Mouse (Mus musculus) G1E (cell line): ENCODE measurements around the gene Pfn1. TPM values are rescaled to one million over a fixed set of nuclear protein-coding genes. Genes with fewer than 3 reads are reported as not detected.

Experiments used
- ATAC-seq: 2 replicates; pipeline ENCODE4 v1.8.0; 2016; ENCODE audit warnings: mild to moderate bottlenecking; ENCODE audit not compliant: insufficient number of reproducible peaks, poor library complexity, low FRiP score, severe bottlenecking; ENCODE audit errors: extremely low read depth
- DNase-seq: peaks from one replicate; pipeline ENCODE4 v3.0.0; 2012; ENCODE audit warnings: low spot score
- H3K27me3 ChIP-seq: 2 replicates; pipeline ENCODE4 v1.6.1; 2012; ENCODE audit warnings: mild to moderate bottlenecking, low read length, inconsistent platforms; ENCODE audit not compliant: insufficient read depth
- H3K36me3 ChIP-seq: replicated peaks from 2 replicates; pipeline ENCODE3; 2012; ENCODE audit warnings: mild to moderate bottlenecking, inconsistent platforms
- H3K4me1 ChIP-seq: 2 replicates; pipeline ENCODE4 v1.6.1; 2012; ENCODE audit warnings: low read depth, low read length, inconsistent platforms, mixed read lengths; ENCODE audit not compliant: insufficient read depth
- H3K4me3 ChIP-seq: 2 replicates; pipeline ENCODE4 v1.5.1; 2012; ENCODE audit warnings: low read depth, mild to moderate bottlenecking, inconsistent platforms, low read length, moderate library complexity, mixed read lengths
- H3K9me3 ChIP-seq: replicated peaks from 2 replicates; pipeline ENCODE4 v1.6.1; 2012; ENCODE audit warnings: inconsistent platforms
- CTCF ChIP-seq: IDR thresholded peaks from 2 replicates; pipeline ENCODE4 v1.5.1; 2012; ENCODE audit warnings: low read depth, low read length, inconsistent platforms, mixed read lengths
- GATA1 ChIP-seq: IDR thresholded peaks from 2 replicates; pipeline ENCODE4 v1.6.1; 2012; ENCODE audit warnings: borderline replicate concordance, low read length, inconsistent platforms, mixed read lengths
- GATA2 ChIP-seq: IDR thresholded peaks from 2 replicates; pipeline ENCODE4 v1.6.1; 2012; ENCODE audit warnings: low read depth, low read length, inconsistent platforms, borderline replicate concordance
- POLR2AphosphoS5 ChIP-seq: IDR thresholded peaks from 2 replicates; pipeline ENCODE4 v1.6.1; 2012; ENCODE audit warnings: low read depth, low read length, inconsistent platforms; ENCODE audit not compliant: insufficient replicate concordance
- TAL1 ChIP-seq: conservative IDR thresholded peaks from 2 replicates; pipeline ENCODE4 v1.6.1; 2012; ENCODE audit warnings: low read depth, low read length, inconsistent platforms, mixed read lengths
- polyA plus RNA-seq: library from polyadenylated mRNA; stranded (reverse); fragments of >175 nt; gene quantifications from 2 replicates; pipeline ENCODE4 v1.2.3, GENCODE M21; 2012
- total RNA-seq, 2 experiments: library from RNA; stranded (forward) in 1 of 2; stranded (reverse) in 1 of 2; fragments of 200-1000 nt in 1 of 2; fragments of >200 nt in 1 of 2; fragmentation: Nextera tagmentation in 1 of 2; gene quantifications; 2 replicates each; pipeline ENCODE4 v1.2.3; 2014 to 2017

The Pfn1 gene
- total and polyA plus RNA-seq, 3 experiments, result 774 to 3,649 (median 804) TPM

- Histone ChIP-seq H3K4me1 (peaks cover 19% of the 10 kb centered on the region), H3K4me3 (no peak overlapping the region), H3K9me3 (no peaks in the 10 kb centered on the region), H3K27me3 (0 out of 2 replicates have a peak, but pooled peaks cover 4% of the 10 kb centered on the region), H3K36me3 (no peaks in the 10 kb centered on the region)
- peak; percentile 56 for DNase-seq
- ATAC-seq, result peak; percentile 8; the same call in 1 of the 2 replicates
- TF ChIP-seq GATA1 (no peak), POLR2AphosphoS5 (no peak), GATA2 (no peak), CTCF (no peak), TAL1 (no peak)
Measured at GRCm38 (mm10) chr11:70629557-70629956, 24.9 kb downstream of the Pfn1 start.

- Histone ChIP-seq H3K27me3 (peaks cover 4% of the 10 kb centered on the region; the same call in 1 of the 2 replicates), H3K36me3 (no peaks in the 10 kb centered on the region), H3K4me3 (no peak overlapping the region), H3K9me3 (no peaks in the 10 kb centered on the region), H3K4me1 (peaks cover 19% of the 10 kb centered on the region)
- DNase-seq, result no peak
- TF ChIP-seq GATA2, result no peak
- TF ChIP-seq POLR2AphosphoS5, result no peak
- no peak for TF ChIP-seq TAL1
- no peak for TF ChIP-seq GATA1
- TF ChIP-seq CTCF, result no peak
- no peak for ATAC-seq
Measured at GRCm38 (mm10) chr11:70628431-70628830, 26.0 kb downstream of the Pfn1 start.

GRCm38 (mm10) chr11:70626877-70627276 lies 27.6 kb downstream of the Pfn1 start:
- H3K4me3 ChIP-seq, result no peak overlapping the region
- TF ChIP-seq CTCF, result no peak
- TF ChIP-seq POLR2AphosphoS5, result no peak
- no peak for TF ChIP-seq GATA1
- no peak for TF ChIP-seq TAL1
- no peak for TF ChIP-seq GATA2
- peaks cover 33% of the 10 kb centered on the region for H3K4me1 ChIP-seq
- DNase-seq, result no peak
- peaks cover 6% of the 10 kb centered on the region; the same call in 1 of the 2 replicates for H3K27me3 ChIP-seq
- no peaks in the 10 kb centered on the region for H3K36me3 ChIP-seq
- no peak for ATAC-seq
- H3K9me3 ChIP-seq, result no peaks in the 10 kb centered on the region

GRCm38 (mm10) chr11:70625473-70625872 lies 29.0 kb downstream of the Pfn1 start:
- no peaks in the 10 kb centered on the region for H3K9me3 ChIP-seq
- no peak for DNase-seq

GRCm38 (mm10) chr11:70623053-70623742 lies 31.2 kb downstream of the Pfn1 start:
- H3K4me1 ChIP-seq, result peaks cover 26% of the 10 kb centered on the region
- H3K4me3 ChIP-seq, result no peak overlapping the region
- H3K27me3 ChIP-seq, result peaks cover 14% of the 10 kb centered on the region; the same call in 1 of the 2 replicates
- no peaks in the 10 kb centered on the region for H3K36me3 ChIP-seq
- no peaks in the 10 kb centered on the region for H3K9me3 ChIP-seq
- ATAC-seq (no peak), DNase-seq (no peak)
- TF ChIP-seq CTCF (no peak), GATA2 (no peak), POLR2AphosphoS5 (no peak), GATA1 (no peak), TAL1 (no peak)

More at GRCm38 (mm10) chr11:70625473-70625872, 29.0 kb downstream of the Pfn1 start:
- Histone ChIP-seq H3K4me3 (no peak overlapping the region), H3K36me3 (no peaks in the 10 kb centered on the region), H3K27me3 (peaks cover 7% of the 10 kb centered on the region; the same call in 1 of the 2 replicates), H3K4me1 (peaks cover 30% of the 10 kb centered on the region)
- ATAC-seq, result no peak
- TF ChIP-seq POLR2AphosphoS5 (no peak), CTCF (peak; percentile 75)

GRCm38 (mm10) chr11:70621972-70622814 lies 32.3 kb downstream of the Pfn1 start:
- DNase-seq (no peak), ATAC-seq (peak; percentile 49)
- H3K4me3 ChIP-seq, result no peak overlapping the region
- TF ChIP-seq CTCF (no peak), GATA2 (no peak), GATA1 (no peak), POLR2AphosphoS5 (no peak), TAL1 (no peak)
- peaks cover 16% of the 10 kb centered on the region; the same call in 1 of the 2 replicates for H3K27me3 ChIP-seq
- no peaks in the 10 kb centered on the region for H3K9me3 ChIP-seq
- peaks cover 26% of the 10 kb centered on the region for H3K4me1 ChIP-seq
- no peaks in the 10 kb centered on the region for H3K36me3 ChIP-seq
